Comparison of ENCODE assay signal across 9 mouse cellular contexts in genomic region chr13:99239741-99240140, GRCm38 (mm10). TPM values are rescaled to one million over a fixed set of nuclear protein-coding genes. Genes with fewer than 3 reads are reported as not detected.
DNase-seq lines count a peak whose midpoint lies in the region; ATAC-seq and TF ChIP-seq lines count a peak whose summit lies in the region.
"Had no signal": no experiment of that assay in that cellular context is flagged by ENCODE, and none has a peak within 500 bp of the region (broad histone marks: within the 10 kb centered on the region; RNA-seq: fewer than 3 reads in every experiment).

No protein-coding gene starts in this region.

- no peak overlapping the region for H3K4me3 ChIP-seq in hindbrain, embryonic 10.5 days
- no peak overlapping the region for H3K4me3 ChIP-seq in hindbrain, embryonic 16.5 days (ENCODE audit: low read length)
- no peak overlapping the region for H3K4me3 ChIP-seq in midbrain, embryonic 11.5 days (ENCODE audit: low read depth, low read length)
- no peak overlapping the region for H3K4me3 ChIP-seq in midbrain, embryonic 16.5 days (ENCODE audit: low read depth, low read length)
- H3K4me3 ChIP-seq in intestine, postnatal 0 days (ENCODE audit: low read depth, low read length) = no peak overlapping the region

- no peak overlapping the region for H3K9ac ChIP-seq in hindbrain, embryonic 16.5 days (ENCODE audit: low read depth, low read length)
- H3K9ac ChIP-seq in midbrain, embryonic 11.5 days (ENCODE audit: low read length) = no peak overlapping the region
- no peak overlapping the region for H3K9ac ChIP-seq in midbrain, embryonic 16.5 days (ENCODE audit: low read depth, low read length)
- no peak overlapping the region for H3K9ac ChIP-seq in intestine, postnatal 0 days (ENCODE audit: low read depth, low read length)

- WGBS in hindbrain, embryonic 10.5 days = 14% methylated on average over 6 of the region's 6 CpGs
- WGBS in hindbrain, embryonic 16.5 days = 23% methylated on average over 6 of the region's 6 CpGs
- 23% methylated on average over 6 of the region's 6 CpGs for WGBS in midbrain, embryonic 11.5 days
- WGBS in midbrain, embryonic 16.5 days = 29% methylated on average over 6 of the region's 6 CpGs
- WGBS in intestine, postnatal 0 days = 49% methylated on average over 6 of the region's 6 CpGs

- no peak for ATAC-seq in hindbrain, embryonic 16.5 days
- no peak for ATAC-seq in midbrain, embryonic 11.5 days (ENCODE audit: low FRiP score)
- no peak for ATAC-seq in midbrain, embryonic 16.5 days
- ATAC-seq in intestine, postnatal 0 days = no peak
- no peak for ATAC-seq in granulocyte monocyte progenitor cell, adult 5-6 weeks (replicated peaks; ENCODE audit: poor library complexity, severe bottlenecking)
- ATAC-seq in megakaryocyte-erythroid progenitor cell, adult 5-6 weeks (replicated peaks; ENCODE audit: low FRiP score, low TSS enrichment, poor library complexity, severe bottlenecking) = no peak

- peak overlapping the region; percentile 84 for H3K27ac ChIP-seq in hindbrain, embryonic 10.5 days
- H3K27ac ChIP-seq in hindbrain, embryonic 16.5 days (ENCODE audit: low read depth, low read length) = no peak overlapping the region; the same call in 1 of the 2 replicates
- no peak overlapping the region for H3K27ac ChIP-seq in midbrain, embryonic 11.5 days (ENCODE audit: low read depth, low read length)
- no peak overlapping the region for H3K27ac ChIP-seq in midbrain, embryonic 16.5 days (ENCODE audit: low read length)
- H3K27ac ChIP-seq in intestine, postnatal 0 days (ENCODE audit: low read depth, low read length) = peak overlapping the region; percentile 83; the same call in 1 of the 2 replicates

- peak; percentile 27 for DNase-seq in hindbrain, embryonic 10.5 days (ENCODE audit: low spot score)
- DNase-seq in midbrain, embryonic 11.5 days (ENCODE audit: low spot score, missing footprints) = peak; percentile 88
- DNase-seq in left cerebral cortex, adult 9 months (ENCODE audit: low spot score in 2 of 2) = no peak
- DNase-seq: thymus, adult 2 months had no signal

- H3K9me3 ChIP-seq in hindbrain, embryonic 10.5 days = no peaks in the 10 kb centered on the region
- H3K9me3 ChIP-seq in hindbrain, embryonic 16.5 days (ENCODE audit: control insufficient read depth, low read length) = no peaks in the 10 kb centered on the region
- no peaks in the 10 kb centered on the region for H3K9me3 ChIP-seq in midbrain, embryonic 11.5 days (ENCODE audit: control insufficient read depth, low read length)
- no peaks in the 10 kb centered on the region for H3K9me3 ChIP-seq in midbrain, embryonic 16.5 days (replicated peaks; ENCODE audit: control insufficient read depth, low read length, poor library complexity, severe bottlenecking)
- H3K9me3 ChIP-seq in intestine, postnatal 0 days (ENCODE audit: control insufficient read depth) = no peaks in the 10 kb centered on the region

- H3K27me3 ChIP-seq in hindbrain, embryonic 10.5 days (ENCODE audit: insufficient read depth, poor library complexity, severe bottlenecking) = no peaks in the 10 kb centered on the region
- no peaks in the 10 kb centered on the region for H3K27me3 ChIP-seq in hindbrain, embryonic 16.5 days (replicated peaks; ENCODE audit: control insufficient read depth, insufficient read depth, low read length)
- no peaks in the 10 kb centered on the region for H3K27me3 ChIP-seq in midbrain, embryonic 11.5 days (ENCODE audit: control insufficient read depth, insufficient read depth, low read length)
- H3K27me3 ChIP-seq in midbrain, embryonic 16.5 days (ENCODE audit: control insufficient read depth, insufficient read depth, low read depth, low read length) = no peaks in the 10 kb centered on the region
- H3K27me3 ChIP-seq in intestine, postnatal 0 days (replicated peaks; ENCODE audit: control insufficient read depth, insufficient read depth, low read length) = no peaks in the 10 kb centered on the region

- TF ChIP-seq CTCF in intestine, postnatal 0 days (IDR thresholded peaks at IDR 0.05; ENCODE audit: low read depth) = no peak

- no peaks in the 10 kb centered on the region for H3K36me3 ChIP-seq in hindbrain, embryonic 10.5 days
- H3K36me3 ChIP-seq in hindbrain, embryonic 16.5 days (ENCODE audit: control insufficient read depth, insufficient read depth, low read length) = no peaks in the 10 kb centered on the region
- no peaks in the 10 kb centered on the region for H3K36me3 ChIP-seq in midbrain, embryonic 11.5 days (ENCODE audit: control insufficient read depth, insufficient read depth, low read length)
- no peaks in the 10 kb centered on the region for H3K36me3 ChIP-seq in midbrain, embryonic 16.5 days (ENCODE audit: control insufficient read depth, insufficient read depth, low read length)
- H3K36me3 ChIP-seq in intestine, postnatal 0 days (ENCODE audit: control insufficient read depth, insufficient read depth) = no peaks in the 10 kb centered on the region

- H3K4me1 ChIP-seq in hindbrain, embryonic 10.5 days (replicated peaks) = peaks cover 48% of the 10 kb centered on the region
- peaks cover 7% of the 10 kb centered on the region; the same call in 1 of the 2 replicates for H3K4me1 ChIP-seq in hindbrain, embryonic 16.5 days (ENCODE audit: control insufficient read depth, insufficient read depth, low read depth, low read length)
- H3K4me1 ChIP-seq in midbrain, embryonic 11.5 days (ENCODE audit: control insufficient read depth, insufficient read depth, low read length) = peaks cover 12% of the 10 kb centered on the region
- H3K4me1 ChIP-seq in midbrain, embryonic 16.5 days (ENCODE audit: control insufficient read depth, insufficient read depth, low read length) = 0 out of 2 replicates have a peak, but pooled peaks cover 4% of the 10 kb centered on the region
- H3K4me1 ChIP-seq in intestine, postnatal 0 days (replicated peaks; ENCODE audit: control insufficient read depth, insufficient read depth, low read length) = peaks cover 6% of the 10 kb centered on the region; the same call in 1 of the 2 replicates

- H3K4me2 ChIP-seq in hindbrain, embryonic 16.5 days (ENCODE audit: low read length) = no peak overlapping the region
- H3K4me2 ChIP-seq in midbrain, embryonic 11.5 days = no peak overlapping the region
- no peak overlapping the region for H3K4me2 ChIP-seq in midbrain, embryonic 16.5 days (ENCODE audit: low read length)
- no peak overlapping the region for H3K4me2 ChIP-seq in intestine, postnatal 0 days (replicated peaks; ENCODE audit: low read depth)

RNA-seq across cellular contexts. Expression of gene Zfp366, which starts 55.1 kb away (rescaled TPM):
- 0.43 and 0.45 TPM in 2 replicates for polyA plus RNA-seq in hindbrain, embryonic 10.5 days (2016; fragmentation: Nextera tagmentation; extraction: Ambion mirVana)
- polyA plus RNA-seq in hindbrain, embryonic 16.5 days (2015; fragmentation: Nextera tagmentation; extraction: Ambion mirVana) = 1.0 TPM in 2 replicates
- 0.75 and 0.87 TPM in 2 replicates for polyA plus RNA-seq in midbrain, embryonic 11.5 days (2014; fragmentation: Nextera tagmentation; extraction: Ambion mirVana)
- 0.73 and 0.85 TPM in 2 replicates for polyA plus RNA-seq in midbrain, embryonic 16.5 days (2015; fragmentation: Nextera tagmentation; extraction: Ambion mirVana)
- polyA plus RNA-seq in intestine, postnatal 0 days (2015; fragmentation: Nextera tagmentation; extraction: Ambion mirVana) = 0.38 and 0.39 TPM in 2 replicates
- not detected in 2 replicates for total RNA-seq in granulocyte monocyte progenitor cell, adult 5-6 weeks (2014; fragmentation: Nextera tagmentation)
- under 0.01 TPM in 1 of 2 replicates, not detected in the other for total RNA-seq in granulocyte monocyte progenitor cell, adult 5-6 weeks (2017)
- not detected in 2 replicates for total RNA-seq in megakaryocyte-erythroid progenitor cell, adult 5-6 weeks (2014; fragmentation: Nextera tagmentation)
- 0.47 TPM in 1 of 2 replicates, not detected in the other for total RNA-seq in megakaryocyte-erythroid progenitor cell, adult 5-6 weeks (2017)

Comparison
In these comparisons a context has a peak if more than half of its experiments do, and no peak if none do; other contexts are left out.
1. H3K27ac ChIP-seq: peak in hindbrain, embryonic 10.5 days (single experiment) and intestine, postnatal 0 days (single experiment); none in hindbrain, embryonic 16.5 days (single experiment), midbrain, embryonic 11.5 days (single experiment) and midbrain, embryonic 16.5 days (single experiment).
2. DNase-seq: peak in hindbrain, embryonic 10.5 days (single experiment) and midbrain, embryonic 11.5 days (single experiment); none in left cerebral cortex, adult 9 months (0 of 2).